Mouse (Mus musculus): Measurements from ENCODE around the gene Hes2.

The Hes2 gene

GRCm38 (mm10) chr4:152158585-152159284 is at the start of gene Hes2:
TSS of gene Hes2 (plus strand) at chr4:152158867.
- DNase-seq, result no peak

- no peak for DNase-seq
Measured at GRCm38 (mm10) chr4:152109509-152109908, 49.2 kb upstream of the Hes2 start.

DNA sequence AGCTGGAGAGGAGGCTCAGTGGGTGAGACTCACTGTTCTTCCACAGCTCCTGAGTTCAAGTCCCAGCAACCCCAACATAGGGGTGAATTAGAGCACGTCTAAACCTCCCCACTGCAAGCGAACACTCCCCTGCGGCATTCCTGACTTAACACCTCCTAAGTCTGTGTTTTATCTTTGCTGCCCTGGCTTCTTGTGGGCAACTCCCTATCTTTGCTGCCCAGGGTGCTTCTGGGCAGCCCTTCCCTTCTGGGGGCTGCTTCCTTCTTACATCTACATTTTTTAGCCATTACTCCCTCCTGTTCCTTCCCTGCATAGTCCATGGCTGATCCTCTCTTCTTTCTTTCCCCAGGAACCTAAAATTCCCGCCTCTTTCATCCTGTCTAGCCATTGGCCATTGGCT is 48.0 kb upstream of the Hes2 start:
- DNase-seq, result no peak

DNA sequence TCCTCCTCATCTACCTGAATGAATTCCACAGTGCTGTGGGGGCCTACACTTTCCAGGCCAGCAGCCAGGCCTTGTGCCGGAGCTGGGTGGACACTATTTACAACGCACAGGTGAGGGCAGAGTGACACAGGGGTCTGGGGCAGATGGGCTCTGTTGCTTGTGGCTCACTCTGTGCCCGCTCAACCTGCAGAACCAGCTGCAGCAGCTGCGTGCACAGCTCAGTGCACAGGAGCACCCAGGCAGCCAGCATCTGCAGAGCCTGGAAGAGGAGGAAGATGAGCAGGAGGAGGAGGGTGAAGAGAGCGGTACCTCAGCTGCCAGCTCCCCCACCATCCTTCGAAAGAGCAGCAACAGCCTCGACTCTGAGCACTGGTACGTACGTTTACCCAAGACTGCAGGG is 46.3 kb upstream of the Hes2 start:
- no peak for DNase-seq

GRCm38 (mm10) chr4:152114080-152114479 is 44.6 kb upstream of the Hes2 start:
- no peak for DNase-seq

DNA sequence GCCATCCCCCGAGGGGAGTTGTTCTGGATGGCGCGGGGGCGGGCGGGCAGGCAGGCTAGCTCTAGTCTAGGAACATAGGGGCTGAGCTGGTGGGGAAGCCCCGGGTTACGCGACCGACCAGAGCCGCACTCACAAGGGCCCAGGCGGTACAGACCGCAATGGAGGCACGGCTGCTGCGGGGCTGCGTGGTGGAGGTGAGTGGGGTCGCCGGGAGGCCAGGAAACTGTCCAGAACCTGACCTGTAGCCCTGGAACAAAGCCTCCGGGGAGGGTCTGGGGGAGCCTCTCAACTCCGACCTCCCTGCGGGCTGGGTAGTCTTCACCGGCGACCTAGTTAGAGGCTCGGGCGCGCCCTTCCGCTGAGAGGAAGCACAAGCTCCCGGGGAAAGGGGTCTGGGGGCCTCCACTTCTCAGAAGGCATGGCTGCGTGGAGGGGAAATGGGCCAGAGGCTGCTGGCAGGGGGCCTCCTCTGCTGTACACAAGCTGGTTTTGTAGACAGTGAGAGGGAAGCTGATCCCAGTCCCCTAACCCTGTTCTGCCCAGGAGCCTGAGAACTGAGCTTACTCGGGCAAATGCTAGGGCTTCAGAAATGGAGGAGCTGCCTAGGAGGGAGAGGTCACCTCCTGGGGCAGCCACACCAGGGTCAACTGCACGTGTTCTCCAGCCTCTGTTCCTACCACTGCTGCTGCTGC is 42.6 kb upstream of the Hes2 start, which contains the start of gene Tnfrsf25:
Gene Tnfrsf25, plus strand, starts transcription at position 14 of the 692 bp plus-strand sequence.
- DNase-seq, result no peak

- no peak for DNase-seq
Measured at GRCm38 (mm10) chr4:152117538-152117937, 41.1 kb upstream of the Hes2 start.

GRCm38 (mm10) chr4:152119396-152120292 is 39.0 kb upstream of the Hes2 start:
- DNase-seq, result peak; percentile 61

DNA sequence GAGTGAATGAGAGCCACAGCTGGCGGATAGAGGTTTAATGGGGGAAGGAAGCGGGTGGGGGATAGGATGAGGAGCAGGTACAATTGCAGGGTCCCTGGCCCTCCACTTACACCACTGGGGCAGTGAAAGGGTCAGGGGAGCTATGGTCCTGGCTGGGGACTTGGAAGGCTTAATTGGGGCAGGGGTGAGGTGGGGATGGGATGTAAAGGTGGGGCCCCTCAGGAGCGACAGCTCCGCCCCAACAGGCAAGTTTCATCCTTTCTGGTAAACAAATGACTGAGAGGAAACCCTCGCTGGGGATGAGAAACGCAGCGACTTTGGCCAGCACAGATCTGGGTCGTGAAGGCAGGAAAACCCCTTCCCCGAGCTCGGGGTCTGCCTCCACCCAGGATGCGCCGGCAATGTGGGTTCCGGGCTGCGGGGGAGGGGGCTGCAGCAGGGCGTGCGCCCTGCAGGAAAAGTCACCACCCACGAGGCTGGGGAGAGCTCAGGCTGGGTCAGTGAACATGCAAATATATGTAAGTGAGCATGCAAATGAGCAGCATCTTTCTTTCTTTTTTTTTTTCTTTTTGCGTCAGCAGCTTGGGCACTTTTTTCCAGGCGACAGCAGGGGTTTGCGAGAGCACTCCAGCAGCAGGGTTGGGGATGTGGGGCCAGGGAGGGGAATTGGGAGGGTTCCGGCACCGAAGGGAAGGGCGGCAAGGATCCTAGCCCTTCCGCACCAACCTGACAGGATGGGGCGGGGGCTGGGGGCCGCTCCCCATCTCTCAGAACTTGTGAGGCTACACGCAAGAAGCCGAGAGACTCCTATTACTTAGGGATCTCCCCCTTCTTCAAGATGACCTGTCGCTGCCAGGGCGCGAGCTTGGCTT is 38.1 kb upstream of the Hes2 start:
- no peak for DNase-seq

DNA sequence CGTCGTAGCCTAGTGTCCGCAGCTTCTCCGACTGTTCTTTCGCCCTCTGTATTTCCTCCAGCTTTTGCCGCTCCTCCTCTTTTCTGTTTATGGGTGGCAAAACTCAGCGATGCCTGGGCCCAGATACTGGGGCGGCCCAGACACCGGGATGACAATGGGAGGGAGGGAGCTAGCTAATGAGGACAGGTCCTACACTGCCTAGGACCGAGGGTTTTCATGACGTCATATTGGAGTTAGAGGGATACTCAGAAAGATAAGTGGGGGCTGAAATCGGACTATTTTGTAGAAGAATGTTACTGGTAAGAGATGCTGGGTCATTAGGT is 37.5 kb upstream of the Hes2 start:
- DNase-seq, result no peak

GRCm38 (mm10) chr4:152124361-152124961 is 34.2 kb upstream of the Hes2 start:
- no peak for DNase-seq

DNA sequence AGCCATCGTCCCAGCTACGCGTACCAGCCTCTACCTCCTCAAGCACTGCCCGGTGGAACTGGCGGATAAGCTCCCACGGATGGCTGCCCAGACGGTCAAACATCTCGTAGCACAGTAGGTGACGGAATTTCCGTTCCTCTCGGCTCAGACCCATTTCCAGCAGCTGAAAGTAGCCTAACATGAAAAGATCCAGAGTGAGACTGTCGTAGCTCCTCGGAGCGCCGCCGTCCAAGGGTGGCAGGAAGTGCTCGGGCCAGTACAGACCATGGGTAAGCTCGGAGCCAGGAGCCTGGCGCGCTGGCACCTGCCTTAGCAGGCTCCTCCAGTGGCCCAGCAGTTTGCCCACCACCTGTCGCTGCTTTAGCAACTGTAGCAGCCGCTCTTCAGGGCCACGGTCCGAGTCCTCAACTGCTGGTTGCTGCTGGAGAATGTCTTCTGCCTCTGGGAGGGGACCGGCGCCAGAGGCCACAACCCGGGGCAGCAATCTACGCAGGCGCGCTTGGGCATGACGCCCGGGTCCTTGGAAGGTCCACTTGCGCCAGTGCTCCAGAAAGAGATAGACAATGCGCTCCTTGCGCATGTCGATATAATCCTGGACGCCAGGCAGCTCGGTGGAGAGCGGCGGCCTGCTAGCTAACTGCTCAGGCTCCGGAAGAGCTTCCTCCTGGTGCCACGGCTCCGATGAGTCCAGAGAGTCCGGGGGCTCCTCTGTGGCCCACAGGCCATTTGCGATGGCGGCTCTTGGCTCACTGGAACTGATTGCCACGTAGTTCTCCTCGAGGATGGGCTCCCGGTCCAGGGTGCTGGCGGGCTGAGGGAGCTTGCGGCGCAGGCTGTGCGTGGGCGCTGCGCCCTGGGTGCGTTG is 33.3 kb upstream of the Hes2 start:
- peak; percentile 65 for DNase-seq

DNA sequence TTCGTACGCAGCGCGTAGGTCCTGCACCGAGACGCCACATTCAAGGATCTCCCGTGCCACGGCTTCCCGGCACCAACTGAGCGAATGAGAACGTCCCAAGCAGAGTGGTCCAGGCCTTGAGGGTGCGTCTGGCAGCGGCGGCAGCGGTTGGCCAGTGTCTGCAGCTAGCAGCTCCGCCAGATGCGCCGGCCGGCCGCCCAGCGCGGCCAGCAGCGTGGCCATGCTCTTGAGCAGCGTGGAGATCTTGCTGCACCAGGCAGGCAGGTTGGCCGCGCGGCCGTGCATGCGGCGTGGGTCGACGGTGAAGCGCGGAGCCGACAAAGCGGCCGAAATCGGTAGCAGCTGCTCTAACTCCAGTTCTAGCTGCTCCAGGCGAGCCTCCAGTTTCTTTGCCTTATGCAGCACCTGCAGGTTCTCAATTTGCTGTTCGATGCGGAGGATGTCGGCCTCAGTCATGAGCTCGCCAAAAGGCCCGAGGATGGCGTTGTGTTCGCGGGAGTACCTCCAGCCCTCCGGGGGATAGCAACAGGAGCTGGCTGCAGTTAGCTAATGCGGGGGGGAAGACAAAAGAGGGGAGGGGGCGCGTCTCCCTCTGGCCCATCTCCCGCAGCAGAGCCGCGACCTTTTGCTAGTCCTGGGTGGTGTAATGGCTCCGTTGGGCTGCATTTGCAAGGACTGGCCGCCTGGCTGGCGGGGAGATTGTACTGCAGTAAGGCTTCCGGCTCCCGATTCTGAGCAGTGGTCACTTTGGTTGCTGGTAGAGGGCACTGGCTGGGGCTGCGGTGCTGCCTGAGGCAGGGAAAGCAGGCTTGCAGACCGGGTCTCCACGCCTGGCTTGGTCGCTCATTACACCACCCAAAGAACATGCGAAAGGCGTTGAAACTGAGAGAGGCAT is 32.4 kb upstream of the Hes2 start:
- DNase-seq, result no peak

DNA sequence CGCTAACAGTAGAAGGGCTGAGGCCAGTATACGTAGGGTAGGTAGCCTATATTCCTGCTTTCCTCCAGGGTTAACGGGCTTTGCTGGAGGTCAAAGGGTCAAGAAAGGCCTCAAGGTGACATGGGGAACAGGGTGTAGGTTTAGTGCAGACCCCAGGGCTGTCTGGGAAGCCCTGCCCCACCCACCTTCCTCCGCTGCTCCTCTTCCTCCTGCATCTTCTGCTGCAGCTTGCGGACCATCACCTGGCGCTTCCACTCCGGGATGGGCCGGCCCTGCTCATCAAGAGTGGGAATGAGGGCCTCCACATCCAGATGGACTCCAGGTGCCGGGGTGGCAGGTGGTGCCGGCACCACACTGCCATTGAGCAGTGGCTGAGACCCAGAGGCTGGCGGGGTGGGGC is 30.8 kb upstream of the Hes2 start:
- DNase-seq, result no peak

DNA sequence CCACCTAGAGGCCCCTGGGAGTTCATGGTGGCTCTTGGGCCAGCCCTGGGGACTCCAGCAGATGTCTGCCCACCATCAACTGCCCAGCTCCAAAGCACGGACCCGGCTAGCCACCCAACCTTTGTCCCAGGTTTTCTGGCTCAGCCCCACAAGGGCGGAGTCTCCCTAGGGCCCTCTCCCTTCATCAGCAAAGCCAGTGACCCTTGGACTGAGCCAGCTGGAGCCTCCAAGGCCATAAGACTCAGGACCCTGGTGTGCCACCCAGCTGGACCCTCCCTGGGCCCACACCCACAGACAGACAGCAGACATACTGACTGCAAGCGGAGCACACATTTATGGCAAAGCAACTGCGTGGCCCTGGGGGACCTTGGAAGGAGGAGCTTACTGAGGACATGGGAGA is 29.9 kb upstream of the Hes2 start:
- DNase-seq, result no peak

GRCm38 (mm10) chr4:152129395-152129930 is 29.2 kb upstream of the Hes2 start:
- DNase-seq, result no peak

GRCm38 (mm10) chr4:152130771-152131653 is 27.7 kb upstream of the Hes2 start:
- DNase-seq, result peak; percentile 69

All from lung, postnatal 14 days (tissue).